Comparison of ENCODE assay signal across 10 mouse cellular contexts in the genomic region with DNA sequence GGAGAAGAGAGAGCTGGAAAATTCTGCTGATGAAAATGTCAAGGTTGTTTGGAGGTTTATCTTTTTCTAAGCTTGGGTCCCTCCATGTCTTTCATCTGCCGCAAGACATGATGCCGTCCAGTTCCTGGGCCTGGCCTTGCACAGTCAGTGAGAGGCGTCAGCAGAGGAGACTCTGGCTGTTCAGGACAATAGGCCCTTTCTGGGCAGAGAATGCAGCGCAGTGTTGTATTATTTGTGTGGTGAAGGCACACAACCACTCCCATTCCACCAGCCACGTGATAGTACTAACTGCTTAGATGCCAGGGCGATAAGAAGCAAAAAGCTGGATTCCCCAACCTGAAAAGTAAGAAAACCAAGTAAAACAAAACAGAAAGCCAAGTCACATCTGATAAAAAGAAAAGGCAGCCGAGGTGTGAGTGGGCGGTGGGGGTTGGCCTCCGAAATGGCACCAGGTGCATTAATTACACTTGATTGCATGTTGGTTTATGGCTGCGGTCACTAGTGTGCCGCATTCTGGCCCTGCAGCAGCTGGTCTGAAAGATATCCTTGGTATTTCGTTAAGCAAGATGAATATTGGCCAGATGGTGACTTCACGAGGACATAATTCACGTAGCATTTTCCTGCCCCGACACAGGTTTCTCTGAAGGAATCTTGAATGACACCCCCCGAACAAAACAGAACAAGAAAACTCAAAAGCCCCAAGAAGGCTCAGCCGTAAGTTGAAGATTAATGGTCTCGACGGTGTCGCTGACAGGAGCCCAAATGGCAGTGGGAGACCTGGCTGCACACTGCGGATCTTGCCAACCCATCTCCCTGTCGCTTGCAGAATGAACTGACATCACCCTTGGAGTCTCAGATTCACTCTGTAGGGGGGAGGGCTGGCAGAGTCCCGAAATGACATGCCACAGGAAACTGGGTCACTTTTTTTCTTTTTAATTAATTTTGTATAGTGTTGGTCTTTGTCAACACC.
DNase-seq lines count a peak whose midpoint lies in the region; ATAC-seq and TF ChIP-seq lines count a peak whose summit lies in the region.
"Had no signal": no experiment of that assay in that cellular context is flagged by ENCODE, and none has a peak within 500 bp of the region (broad histone marks: within the 10 kb centered on the region; RNA-seq: fewer than 3 reads in every experiment).

No protein-coding gene starts in this region.

- no peaks in the 10 kb centered on the region for H3K27me3 ChIP-seq in kidney, postnatal 0 days (ENCODE audit: insufficient read depth, low read length)
- no peaks in the 10 kb centered on the region for H3K27me3 ChIP-seq in limb, embryonic 12.5 days
- H3K27me3 ChIP-seq in kidney, embryonic 15.5 days: no peaks in the 10 kb centered on the region

- ATAC-seq in kidney, postnatal 0 days (replicated peaks; ENCODE audit: low FRiP score, low read depth): no peak
- no peak for ATAC-seq in limb, embryonic 12.5 days (ENCODE audit: insufficient number of reproducible peaks, insufficient read depth, low FRiP score, low TSS enrichment, low read depth)
- no peak for ATAC-seq in kidney, embryonic 15.5 days (replicated peaks; ENCODE audit: low FRiP score)

- WGBS in kidney, postnatal 0 days: 36% methylated on average over 23 of the region's 23 CpGs
- 32% methylated on average over 23 of the region's 23 CpGs for WGBS in limb, embryonic 12.5 days
- WGBS in kidney, embryonic 15.5 days: 34% methylated on average over 23 of the region's 23 CpGs

- H3K9me3 ChIP-seq in kidney, postnatal 0 days (replicated peaks; ENCODE audit: low read length): no peaks in the 10 kb centered on the region
- H3K9me3 ChIP-seq in limb, embryonic 12.5 days: no peaks in the 10 kb centered on the region
- H3K9me3 ChIP-seq in kidney, embryonic 15.5 days (replicated peaks): no peaks in the 10 kb centered on the region

- no peaks in the 10 kb centered on the region for H3K36me3 ChIP-seq in kidney, postnatal 0 days (ENCODE audit: insufficient read depth, low read length)
- no peaks in the 10 kb centered on the region for H3K36me3 ChIP-seq in limb, embryonic 12.5 days
- H3K36me3 ChIP-seq in kidney, embryonic 15.5 days: no peaks in the 10 kb centered on the region

- H3K9ac ChIP-seq in kidney, postnatal 0 days (ENCODE audit: low read depth, low read length): no peak overlapping the region
- H3K9ac ChIP-seq in limb, embryonic 12.5 days (replicated peaks): no peak overlapping the region
- H3K9ac ChIP-seq in kidney, embryonic 15.5 days: no peak overlapping the region

- H3K27ac ChIP-seq in kidney, postnatal 0 days: no peak overlapping the region
- no peak overlapping the region for H3K27ac ChIP-seq in limb, embryonic 12.5 days
- no peak overlapping the region for H3K27ac ChIP-seq in kidney, embryonic 15.5 days
- no peak overlapping the region; the same call in 1 of the 2 replicates for H3K27ac ChIP-seq in left cerebral cortex, adult 2 months

- intact Hi-C loops in left cerebral cortex, adult 2 months (cut with DNase I): loop anchor here (10.0 kb wide), 1 partner anchor 1179 kb away; no protein-coding TSS in a partner anchor

- no peaks in the 10 kb centered on the region; the same call in 1 of the 2 replicates for H3K4me1 ChIP-seq in kidney, postnatal 0 days (replicated peaks; ENCODE audit: insufficient read depth, low read length)
- peaks cover 24% of the 10 kb centered on the region for H3K4me1 ChIP-seq in limb, embryonic 12.5 days (replicated peaks)
- H3K4me1 ChIP-seq in kidney, embryonic 15.5 days: peaks cover 14% of the 10 kb centered on the region

- TF ChIP-seq CTCF in kidney, postnatal 0 days (IDR thresholded peaks at IDR 0.05; ENCODE audit: low read depth): no peak
- TF ChIP-seq CTCF in left cerebral cortex, adult 2 months (IDR thresholded peaks at IDR 0.05): no peak

- H3K4me3 ChIP-seq in kidney, postnatal 0 days (replicated peaks; ENCODE audit: low read depth, low read length): no peak overlapping the region
- H3K4me3 ChIP-seq in limb, embryonic 12.5 days (replicated peaks): no peak overlapping the region
- no peak overlapping the region for H3K4me3 ChIP-seq in kidney, embryonic 15.5 days (replicated peaks)
- no peak overlapping the region for H3K4me3 ChIP-seq in left cerebral cortex, adult 2 months

- 0 out of 2 replicates have a peak overlapping the region, but pooled peaks have one; percentile 18 for H3K4me2 ChIP-seq in kidney, postnatal 0 days (ENCODE audit: low read length)
- H3K4me2 ChIP-seq in limb, embryonic 12.5 days: peak overlapping the region; percentile 24; the same call in 1 of the 2 replicates
- H3K4me2 ChIP-seq in kidney, embryonic 15.5 days: no peak overlapping the region

- no peak for DNase-seq in kidney, postnatal 0 days (ENCODE audit: low spot score)
- no peak for DNase-seq in kidney, postnatal 36 days
- peak; percentile 30 to 44 for DNase-seq in adrenal gland, adult 18-20 months (ENCODE audit: low spot score in 2 of 2)
- peak; percentile 70 to 73 for DNase-seq in cerebellum, postnatal 36 days
- DNase-seq in lung, postnatal 10 days: no peak
- no peak for DNase-seq in left cerebral cortex, adult 2 months (ENCODE audit: extremely low spot score in 1 of 2, low spot score in 2 of 2)
- DNase-seq: right cerebral cortex, adult 18-20 months; thymus, postnatal 4 days had no signal

Comparison
In these comparisons a context has a peak if more than half of its experiments do, and no peak if none do; other contexts are left out.
1. DNase-seq: peak in adrenal gland, adult 18-20 months (2 of 2) and cerebellum, postnatal 36 days (2 of 2); none in kidney, postnatal 0 days (single experiment), kidney, postnatal 36 days (0 of 2), lung, postnatal 10 days (single experiment) and left cerebral cortex, adult 2 months (0 of 2).